8 mouse cellular contexts compared by ENCODE assay signal in genomic region chr19:45363933-45364391, GRCm38 (mm10). TPM values are rescaled to one million over a fixed set of nuclear protein-coding genes. Genes with fewer than 3 reads are reported as not detected.
A peak's percentile ranks its signal among the peaks of the same experiment; 100 is the strongest.
DNase-seq lines count a peak whose midpoint lies in the region; ATAC-seq and TF ChIP-seq lines count a peak whose summit lies in the region.

No protein-coding gene starts in this region.

- TF ChIP-seq POLR2A in embryonic fibroblast, embryonic 13.5 days (IDR thresholded peaks at IDR 0.05; ENCODE audit: low read depth, low read length), result no peak

- peak; percentile 78 for DNase-seq in kidney, postnatal 0 days (ENCODE audit: low spot score)
- DNase-seq in kidney, postnatal 14 days, result no peak
- DNase-seq in Patski (ENCODE audit: low read depth, low spot score), result peak; percentile 12
- DNase-seq in cerebellum, postnatal 4 days (ENCODE audit: low spot score in 2 of 2), result no peak

- no peaks in the 10 kb centered on the region for H3K36me3 ChIP-seq in kidney, postnatal 0 days (ENCODE audit: insufficient read depth, low read length)
- H3K36me3 ChIP-seq in limb, embryonic 15.5 days, result no peaks in the 10 kb centered on the region
- H3K36me3 ChIP-seq in stomach, embryonic 16.5 days (ENCODE audit: control insufficient read depth, insufficient read depth, low read length), result no peaks in the 10 kb centered on the region

- CTCF ChIA-PET in Patski (lab: Charles Lee), result no interaction called here

- H3K4me1 ChIP-seq in kidney, postnatal 0 days (replicated peaks; ENCODE audit: insufficient read depth, low read length), result peaks cover 3% of the 10 kb centered on the region; the same call in 1 of the 2 replicates
- H3K4me1 ChIP-seq in embryonic fibroblast, embryonic 13.5 days (ENCODE audit: control insufficient read depth, insufficient read depth, low read length), result no peaks in the 10 kb centered on the region; the same call in 1 of the 2 replicates
- H3K4me1 ChIP-seq in limb, embryonic 15.5 days, result 0 out of 2 replicates have a peak, but pooled peaks cover 8% of the 10 kb centered on the region
- peaks cover 7% of the 10 kb centered on the region for H3K4me1 ChIP-seq in stomach, embryonic 16.5 days (ENCODE audit: control insufficient read depth, insufficient read depth, low read length)

- H3K4me2 ChIP-seq in kidney, postnatal 0 days (ENCODE audit: low read length), result peak overlapping the region; percentile 71
- H3K4me2 ChIP-seq in limb, embryonic 15.5 days, result peak overlapping the region; percentile 48
- peak overlapping the region; percentile 78 for H3K4me2 ChIP-seq in stomach, embryonic 16.5 days (ENCODE audit: low read depth, low read length)

- peak overlapping the region; percentile 81 for H3K9ac ChIP-seq in kidney, postnatal 0 days (ENCODE audit: low read depth, low read length)
- peak overlapping the region; percentile 83 for H3K9ac ChIP-seq in limb, embryonic 15.5 days
- peak overlapping the region; percentile 94 for H3K9ac ChIP-seq in stomach, embryonic 16.5 days (ENCODE audit: low read length)

- no peaks in the 10 kb centered on the region for H3K9me3 ChIP-seq in kidney, postnatal 0 days (replicated peaks; ENCODE audit: low read length)
- H3K9me3 ChIP-seq in limb, embryonic 15.5 days, result no peaks in the 10 kb centered on the region
- no peaks in the 10 kb centered on the region for H3K9me3 ChIP-seq in stomach, embryonic 16.5 days (replicated peaks; ENCODE audit: control insufficient read depth, low read length)

- POLR2A ChIA-PET in Patski (lab: Charles Lee), result no interaction called here

- WGBS in kidney, postnatal 0 days, result under 1% methylated on average over 20 of the region's 20 CpGs
- WGBS in limb, embryonic 15.5 days, result under 1% methylated on average over 20 of the region's 20 CpGs
- WGBS in stomach, embryonic 16.5 days, result under 1% methylated on average over 20 of the region's 20 CpGs

- in situ Hi-C loops in Patski (cut with MboI; ENCODE audit: low pct_unique_long_range_greater_than_20kb), result no loop called here

- H3K4me3 ChIP-seq in kidney, postnatal 0 days (replicated peaks; ENCODE audit: low read depth, low read length), result peak overlapping the region; percentile 85
- peak overlapping the region; percentile 63 for H3K4me3 ChIP-seq in embryonic fibroblast, embryonic 13.5 days (ENCODE audit: insufficient read depth, low read length)
- H3K4me3 ChIP-seq in limb, embryonic 15.5 days, result peak overlapping the region; percentile 91
- peak overlapping the region; percentile 95 for H3K4me3 ChIP-seq in stomach, embryonic 16.5 days (replicated peaks; ENCODE audit: low read length)

- peak; percentile 25 for ATAC-seq in kidney, postnatal 0 days (replicated peaks; ENCODE audit: low FRiP score, low read depth)
- ATAC-seq in Patski, result peak; percentile 53
- ATAC-seq in limb, embryonic 15.5 days (ENCODE audit: insufficient number of reproducible peaks, low FRiP score, low TSS enrichment, low read depth), result peak; percentile 77
- ATAC-seq in stomach, embryonic 16.5 days (ENCODE audit: insufficient read depth, low FRiP score), result peak; percentile 76
- ATAC-seq in inflammation-experienced regulatory T-cells, adult 6 months, result no peak

- peak overlapping the region; percentile 82 for H3K27ac ChIP-seq in kidney, postnatal 0 days
- peak overlapping the region; percentile 21; the same call in 1 of the 2 replicates for H3K27ac ChIP-seq in embryonic fibroblast, embryonic 13.5 days (ENCODE audit: insufficient read depth, low read length)
- peak overlapping the region; percentile 93 for H3K27ac ChIP-seq in limb, embryonic 15.5 days
- H3K27ac ChIP-seq in stomach, embryonic 16.5 days (ENCODE audit: low read length), result peak overlapping the region; percentile 91

- H3K27me3 ChIP-seq in kidney, postnatal 0 days (ENCODE audit: insufficient read depth, low read length), result no peaks in the 10 kb centered on the region
- peaks cover 23% of the 10 kb centered on the region for H3K27me3 ChIP-seq in Patski
- no peaks in the 10 kb centered on the region for H3K27me3 ChIP-seq in limb, embryonic 15.5 days
- no peaks in the 10 kb centered on the region for H3K27me3 ChIP-seq in stomach, embryonic 16.5 days (ENCODE audit: control insufficient read depth, insufficient read depth, low read length)

- peak; percentile 48 for TF ChIP-seq CTCF in kidney, postnatal 0 days (IDR thresholded peaks at IDR 0.05; ENCODE audit: low read depth)
- TF ChIP-seq CTCF in Patski (IDR thresholded peaks at IDR 0.05), result peak; percentile 32
- no peak for TF ChIP-seq CTCF in embryonic fibroblast, embryonic 13.5 days (IDR thresholded peaks at IDR 0.05; ENCODE audit: borderline replicate concordance, insufficient read depth, low read length)

RNA-seq across cellular contexts. Expression of gene Btrc, which starts 0.4 kb away (rescaled TPM):
- 29.5 and 33.8 TPM in 2 replicates for polyA plus RNA-seq in kidney, postnatal 0 days (2015; fragmentation: Nextera tagmentation; extraction: Ambion mirVana)
- polyA plus RNA-seq in Patski (2021), result 42.1 TPM
- 30.0 and 33.8 TPM in 2 replicates for polyA plus RNA-seq in embryonic fibroblast, embryonic 13.5 days (2011; ENCODE audit: insufficient read length, low read depth, missing spikeins)
- 40.6 and 42.1 TPM in 2 replicates for polyA plus RNA-seq in limb, embryonic 15.5 days (2015; fragmentation: Nextera tagmentation; extraction: Ambion mirVana)
- polyA plus RNA-seq in stomach, embryonic 16.5 days (2015; fragmentation: Nextera tagmentation; extraction: Ambion mirVana), result 39.2 and 40.8 TPM in 2 replicates
- polyA plus RNA-seq in inflammation-experienced regulatory T-cells, adult 6 months (2017; shearing (Covaris generic)), result 10 to 100 TPM; 25.7 to 36.4 (median 32.8) TPM

Comparison
In these comparisons a context has a peak if more than half of its experiments do, and no peak if none do; other contexts are left out.
1. DNase-seq: peak in kidney, postnatal 0 days (single experiment) and Patski (single experiment); none in kidney, postnatal 14 days (single experiment) and cerebellum, postnatal 4 days (0 of 2).
2. H3K27ac ChIP-seq: peak in every context shown above with its lines; median percentile 93 in limb, embryonic 15.5 days; 91 in stomach, embryonic 16.5 days; 82 in kidney, postnatal 0 days; 21 in embryonic fibroblast, embryonic 13.5 days.
3. Peak in every context shown above with its lines, with median percentiles within 50 percentile points of each other: H3K4me2 ChIP-seq, H3K4me3 ChIP-seq and H3K9ac ChIP-seq.